Mouse (Mus musculus): ENCODE measurements around the gene Bri3. TPM values are rescaled to one million over a fixed set of nuclear protein-coding genes. Genes with fewer than 3 reads are reported as not detected.

The Bri3 gene
- polyA plus RNA-seq, 1 experiment, result 154 TPM

GRCm38 (mm10) chr5:144406256-144406655 lies 162.0 kb downstream of the Bri3 start:
- TF ChIP-seq CTCF (IDR thresholded peaks at IDR 0.05; ENCODE audit: extremely low read depth, insufficient read length, insufficient replicate concordance, low read depth, low read length) (no peak), POLR2A (IDR thresholded peaks at IDR 0.05; ENCODE audit: low read depth, low read length) (no peak)
- 80% methylated on average over 11 of the region's 11 CpGs for WGBS
- Histone ChIP-seq H3K27ac (ENCODE audit: insufficient read depth, low read depth, low read length) (no peak overlapping the region), H3K4me3 (ENCODE audit: low read depth, low read length) (no peak overlapping the region), H3K4me1 (ENCODE audit: control insufficient read depth, insufficient read depth, insufficient read length, low read length) (no peaks in the 10 kb centered on the region), H3K27me3 (ENCODE audit: control insufficient read depth, insufficient read depth, low read length) (no peaks in the 10 kb centered on the region; the same call in 1 of the 2 replicates), H3K36me3 (ENCODE audit: control insufficient read depth, insufficient read depth, low read length) (no peaks in the 10 kb centered on the region)

- WGBS, result 93% methylated on average over 10 of the region's 10 CpGs
- TF ChIP-seq POLR2A (IDR thresholded peaks at IDR 0.05; ENCODE audit: low read depth, low read length), result no peak
- no peak for TF ChIP-seq CTCF (IDR thresholded peaks at IDR 0.05; ENCODE audit: extremely low read depth, insufficient read length, insufficient replicate concordance, low read depth, low read length)
- Histone ChIP-seq H3K27me3 (ENCODE audit: control insufficient read depth, insufficient read depth, low read length) (no peaks in the 10 kb centered on the region; the same call in 1 of the 2 replicates), H3K4me1 (ENCODE audit: control insufficient read depth, insufficient read depth, insufficient read length, low read length) (no peaks in the 10 kb centered on the region), H3K4me3 (ENCODE audit: low read depth, low read length) (no peak overlapping the region), H3K36me3 (ENCODE audit: control insufficient read depth, insufficient read depth, low read length) (no peaks in the 10 kb centered on the region), H3K27ac (ENCODE audit: insufficient read depth, low read depth, low read length) (no peak overlapping the region)
Measured at GRCm38 (mm10) chr5:144410666-144411065, 166.4 kb downstream of the Bri3 start.

GRCm38 (mm10) chr5:144411702-144412101 lies 167.5 kb downstream of the Bri3 start:
- H3K27me3 ChIP-seq (ENCODE audit: control insufficient read depth, insufficient read depth, low read length), result no peaks in the 10 kb centered on the region; the same call in 1 of the 2 replicates
- 32% methylated on average over 5 of the region's 5 CpGs for WGBS
- no peak for TF ChIP-seq CTCF (IDR thresholded peaks at IDR 0.05; ENCODE audit: extremely low read depth, insufficient read length, insufficient replicate concordance, low read depth, low read length)
- no peak for TF ChIP-seq POLR2A (IDR thresholded peaks at IDR 0.05; ENCODE audit: low read depth, low read length)
- no peak overlapping the region for H3K4me3 ChIP-seq (ENCODE audit: low read depth, low read length)
- no peaks in the 10 kb centered on the region for H3K4me1 ChIP-seq (ENCODE audit: control insufficient read depth, insufficient read depth, insufficient read length, low read length)
- H3K36me3 ChIP-seq (ENCODE audit: control insufficient read depth, insufficient read depth, low read length), result no peaks in the 10 kb centered on the region
- no peak overlapping the region for H3K27ac ChIP-seq (ENCODE audit: insufficient read depth, low read depth, low read length)

- WGBS, result 68% methylated on average over 4 of the region's 4 CpGs
- Histone ChIP-seq H3K4me3 (ENCODE audit: low read depth, low read length) (no peak overlapping the region), H3K36me3 (ENCODE audit: control insufficient read depth, insufficient read depth, low read length) (no peaks in the 10 kb centered on the region), H3K27me3 (ENCODE audit: control insufficient read depth, insufficient read depth, low read length) (no peaks in the 10 kb centered on the region; the same call in 1 of the 2 replicates), H3K4me1 (ENCODE audit: control insufficient read depth, insufficient read depth, insufficient read length, low read length) (no peaks in the 10 kb centered on the region), H3K27ac (ENCODE audit: insufficient read depth, low read depth, low read length) (no peak overlapping the region)
- TF ChIP-seq POLR2A (IDR thresholded peaks at IDR 0.05; ENCODE audit: low read depth, low read length), result no peak
- TF ChIP-seq CTCF (IDR thresholded peaks at IDR 0.05; ENCODE audit: extremely low read depth, insufficient read length, insufficient replicate concordance, low read depth, low read length), result no peak
Measured at GRCm38 (mm10) chr5:144412781-144413180, 168.5 kb downstream of the Bri3 start.

GRCm38 (mm10) chr5:144418456-144418855 lies 174.2 kb downstream of the Bri3 start:
- TF ChIP-seq POLR2A (IDR thresholded peaks at IDR 0.05; ENCODE audit: low read depth, low read length) (no peak), CTCF (IDR thresholded peaks at IDR 0.05; ENCODE audit: extremely low read depth, insufficient read length, insufficient replicate concordance, low read depth, low read length) (no peak)
- Histone ChIP-seq H3K27ac (ENCODE audit: insufficient read depth, low read depth, low read length) (no peak overlapping the region), H3K36me3 (ENCODE audit: control insufficient read depth, insufficient read depth, low read length) (no peaks in the 10 kb centered on the region), H3K4me1 (ENCODE audit: control insufficient read depth, insufficient read depth, insufficient read length, low read length) (no peaks in the 10 kb centered on the region), H3K27me3 (ENCODE audit: control insufficient read depth, insufficient read depth, low read length) (no peaks in the 10 kb centered on the region), H3K4me3 (ENCODE audit: low read depth, low read length) (no peak overlapping the region)
- WGBS, result 85% methylated on average over 12 of the region's 12 CpGs

- Histone ChIP-seq H3K27me3 (ENCODE audit: control insufficient read depth, insufficient read depth, low read length) (no peaks in the 10 kb centered on the region), H3K36me3 (ENCODE audit: control insufficient read depth, insufficient read depth, low read length) (no peaks in the 10 kb centered on the region), H3K27ac (ENCODE audit: insufficient read depth, low read depth, low read length) (no peak overlapping the region), H3K4me1 (ENCODE audit: control insufficient read depth, insufficient read depth, insufficient read length, low read length) (no peaks in the 10 kb centered on the region), H3K4me3 (ENCODE audit: low read depth, low read length) (no peak overlapping the region)
- TF ChIP-seq POLR2A (IDR thresholded peaks at IDR 0.05; ENCODE audit: low read depth, low read length), result no peak
- no peak for TF ChIP-seq CTCF (IDR thresholded peaks at IDR 0.05; ENCODE audit: extremely low read depth, insufficient read length, insufficient replicate concordance, low read depth, low read length)
- WGBS, result 74% methylated on average over 8 of the region's 8 CpGs
Measured at GRCm38 (mm10) chr5:144420001-144420400, 175.8 kb downstream of the Bri3 start.

GRCm38 (mm10) chr5:144426697-144427096 lies 182.5 kb downstream of the Bri3 start:
- TF ChIP-seq CTCF (IDR thresholded peaks at IDR 0.05; ENCODE audit: extremely low read depth, insufficient read length, insufficient replicate concordance, low read depth, low read length) (no peak), POLR2A (IDR thresholded peaks at IDR 0.05; ENCODE audit: low read depth, low read length) (no peak)
- no peak overlapping the region for H3K4me3 ChIP-seq (ENCODE audit: low read depth, low read length)
- H3K36me3 ChIP-seq (ENCODE audit: control insufficient read depth, insufficient read depth, low read length), result no peaks in the 10 kb centered on the region
- no peaks in the 10 kb centered on the region for H3K4me1 ChIP-seq (ENCODE audit: control insufficient read depth, insufficient read depth, insufficient read length, low read length)
- 29% methylated on average over 3 of the region's 3 CpGs for WGBS
- H3K27me3 ChIP-seq (ENCODE audit: control insufficient read depth, insufficient read depth, low read length), result no peaks in the 10 kb centered on the region
- H3K27ac ChIP-seq (ENCODE audit: insufficient read depth, low read depth, low read length), result no peak overlapping the region

Data from small intestine, adult 2 months (tissue).